Mouse (Mus musculus) colon, adult 2 months (tissue): Measurements from ENCODE around the gene Ftl1-ps1. TPM values are rescaled to one million over a fixed set of nuclear protein-coding genes. Genes with fewer than 3 reads are reported as not detected.

Experiments
- polyA plus RNA-seq: library from polyadenylated mRNA; depleted of rRNA; stranded (reverse); fragments of >200 nt; gene quantifications from 2 replicates; pipeline ENCODE4 v1.2.3, GENCODE M21; 2012; rRNA removed

Ftl1-ps1 gene
- 26.3 and 35.4 TPM in 2 replicates for polyA plus RNA-seq

DNA sequence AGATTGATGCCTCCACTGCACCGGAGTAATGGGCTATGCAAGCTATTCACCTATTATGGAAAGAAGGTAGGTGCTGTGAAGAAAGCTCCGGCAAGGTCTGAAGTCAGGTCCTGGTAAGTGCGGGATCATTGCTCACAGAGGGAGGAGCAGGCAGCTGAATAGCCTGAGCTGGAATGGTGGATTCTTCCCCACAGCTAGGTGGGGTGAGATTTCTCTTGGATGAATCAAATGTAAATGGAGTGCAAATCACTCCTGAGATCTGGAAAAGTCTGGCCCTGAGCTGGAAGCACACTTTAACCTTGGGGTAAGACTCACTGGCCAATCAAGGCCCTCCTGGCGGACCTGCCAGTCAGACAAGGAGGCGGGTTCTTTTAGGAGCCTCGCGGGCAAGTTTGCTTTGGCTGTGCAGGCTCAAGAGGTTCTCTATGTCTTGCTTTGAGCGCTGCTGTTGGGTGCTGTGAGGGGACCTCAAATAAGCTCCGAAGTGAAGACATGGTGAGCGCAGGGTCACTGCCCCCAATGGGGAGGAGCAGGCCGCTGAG lies at the start of gene Ftl1-ps1:
Ftl1-ps1 (plus strand) TSS at position 397 of the 542 bp plus-strand sequence.

DNA sequence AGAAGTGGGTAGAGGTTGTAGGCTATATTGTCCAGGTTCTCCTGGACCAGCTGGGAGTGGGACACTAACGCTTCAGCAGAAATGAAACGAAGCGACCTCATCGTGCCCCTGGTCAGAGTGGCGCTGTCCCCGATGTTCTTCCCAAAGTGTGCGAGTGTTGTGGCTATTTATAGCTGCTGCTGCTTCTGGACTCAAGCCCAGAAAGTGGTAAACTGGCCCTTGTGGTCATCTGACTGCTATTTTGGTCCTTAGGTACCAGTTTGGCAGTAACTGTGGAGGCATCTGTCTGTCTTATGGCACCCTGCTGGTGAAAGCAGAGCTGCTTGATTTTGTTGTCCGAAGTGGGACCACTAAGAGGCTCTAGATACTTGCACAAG lies 35.6 kb upstream of the Ftl1-ps1 start, which contains the start of gene Lrrc14b:
Lrrc14b (minus strand) TSS at position 147 of the 377 bp plus-strand sequence.

DNA sequence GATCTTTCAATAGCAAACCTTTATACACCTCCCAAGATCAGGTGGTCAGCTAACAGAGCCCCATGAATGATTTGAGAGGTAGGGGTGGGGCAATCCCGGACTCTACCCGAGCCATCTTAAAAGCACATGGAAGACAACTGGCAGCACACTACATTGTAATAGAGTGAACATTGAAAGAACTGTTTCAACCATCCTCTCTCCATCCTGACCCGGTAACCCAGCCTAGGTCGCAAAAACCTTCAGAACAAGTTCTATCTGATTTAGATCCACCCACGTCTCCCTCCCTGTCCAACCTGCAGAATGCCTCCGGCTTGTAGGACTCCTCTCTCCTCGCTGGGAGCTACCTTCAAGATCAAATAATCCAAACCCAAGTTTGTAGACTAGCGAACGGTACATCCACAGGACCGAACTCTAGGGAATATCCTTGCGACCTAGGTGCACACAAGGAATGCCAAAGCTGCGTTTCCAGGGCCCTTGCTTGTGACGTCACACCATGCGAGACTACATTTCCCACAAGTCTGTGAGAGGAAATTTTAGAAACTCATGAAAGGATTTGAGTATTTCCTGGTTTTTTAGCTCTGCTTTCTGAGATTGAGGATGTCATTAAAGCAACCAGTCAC lies 9.0 kb upstream of the Ftl1-ps1 start, which contains the start of gene Zfp72:
Zfp72 (minus strand) TSS at position 466 of the 620 bp plus-strand sequence.

Other genes with a start within 250 kb of the Ftl1-ps1 start
- gene Exoc3, start 191.0 kb upstream of the Ftl1-ps1 start, polyA plus RNA-seq, result 32.9 and 34.1 TPM in 2 replicates
- gene Ahrr, start 107.4 kb upstream of the Ftl1-ps1 start, polyA plus RNA-seq, result 1.0 and 2.5 TPM in 2 replicates
- 72.8 and 84.9 TPM in 2 replicates for gene Pdcd6, start 82.1 kb upstream of the Ftl1-ps1 start, polyA plus RNA-seq
- gene Sdha, start 49.4 kb upstream of the Ftl1-ps1 start, polyA plus RNA-seq, result 80.8 and 116 TPM in 2 replicates
- 1.5 and 1.9 TPM in 2 replicates for gene Ccdc127, start 49.4 kb upstream of the Ftl1-ps1 start, polyA plus RNA-seq
- 0.10 and 0.40 TPM in 2 replicates for gene Lrrc14b, start 35.7 kb upstream of the Ftl1-ps1 start, polyA plus RNA-seq
- gene Zfp72, start 8.9 kb upstream of the Ftl1-ps1 start, polyA plus RNA-seq, result 0.10 and 0.13 TPM in 2 replicates
- 0.38 and 0.50 TPM in 2 replicates for gene Zfp825, start 94.3 kb downstream of the Ftl1-ps1 start, polyA plus RNA-seq
- 7.5 and 8.4 TPM in 2 replicates for gene Erap1, start 239.9 kb downstream of the Ftl1-ps1 start, polyA plus RNA-seq